Mouse (Mus musculus) heart, adult 2 months (tissue): ENCODE measurements at regions not wholly inside any gene's neighbourhood (a gene's known extent, or its start where the extent isn't known, plus 50 kb on each side); places are given as distances from the start of the nearest gene placed in this dataset.

ENCODE experiments used
- DNase-seq, 2 experiments: peaks; one replicate each; pipeline ENCODE4 v3.0.0; 2021
- H3K27ac ChIP-seq: fragments of 200-600 bp; 2 replicates; pipeline ENCODE4 v1.8.1; 2022
- H3K27me3 ChIP-seq: fragments of 200-500 bp; 2 replicates; pipeline ENCODE4 v1.6.1; 2012; ENCODE audit warnings: mild to moderate bottlenecking, low read length, inconsistent platforms, mixed read lengths; ENCODE audit not compliant: control insufficient read depth, insufficient read depth
- H3K36me3 ChIP-seq: fragments of 200-500 bp; 2 replicates; pipeline ENCODE4 v1.6.1; 2012; ENCODE audit warnings: low read length, inconsistent platforms; ENCODE audit not compliant: control insufficient read depth, insufficient read depth
- H3K4me1 ChIP-seq: fragments of 200-500 bp; 2 replicates; pipeline ENCODE4 v1.6.1; 2011; ENCODE audit warnings: low read length; ENCODE audit not compliant: control insufficient read depth, insufficient read depth
- H3K4me3 ChIP-seq: fragments of 200-600 bp; 2 replicates; pipeline ENCODE4 v1.8.1; 2022
- H3K79me2 ChIP-seq: fragments of 200-500 bp; replicated peaks from 2 replicates; pipeline ENCODE4 v1.6.1; 2012; ENCODE audit warnings: mild to moderate bottlenecking, inconsistent platforms, low read length, moderate library complexity, mixed read lengths; ENCODE audit not compliant: control insufficient read depth, insufficient read depth
- H3K9ac ChIP-seq: fragments of 200-500 bp; 2 replicates; pipeline ENCODE4 v1.6.1; 2012; ENCODE audit warnings: low read depth, mild to moderate bottlenecking, control low read depth, inconsistent platforms, low read length, mixed read lengths
- CTCF ChIP-seq: fragments of 200-600 bp; IDR thresholded peaks from 2 replicates; pipeline ENCODE4 v1.8.1; 2022; ENCODE audit warnings: antibody characterized with exemption, mild to moderate bottlenecking, moderate library complexity
- EP300 ChIP-seq: fragments of 200-500 bp; IDR thresholded peaks from 2 replicates; pipeline ENCODE4 v1.6.1; 2011; ENCODE audit warnings: low read depth, low read length, control low read depth; ENCODE audit not compliant: insufficient read depth
- POLR2A ChIP-seq: fragments of 200-500 bp; IDR thresholded peaks from 2 replicates; pipeline ENCODE4 v1.6.1; 2011; ENCODE audit warnings: mild to moderate bottlenecking, low read depth, low read length, control low read depth; ENCODE audit not compliant: insufficient read depth
- WGBS: fragments of 180-500 bp; shearing (Covaris S2); methylation state at CpG from one replicate; pipeline ENCODE4 v1.1.7; 2018; 5-methylcytosine and 5-hydroxymethylcytosine counted together
- intact Hi-C: fragments of 180-260 bp; cut with DNase I; formaldehyde crosslinking; loops from one replicate; pipeline ENCODE4 v1.15.1; 2025
- microRNA-seq, 2 experiments: library from miRNA; unstranded; fragments of <30 nt; microRNA quantifications; one replicate each; pipeline ENCODE4 v1.2.0; 2021

- Histone ChIP-seq H3K4me3 (no peak overlapping the region), H3K27ac (no peak overlapping the region), H3K9ac (no peak overlapping the region), H3K36me3 (no peaks in the 10 kb centered on the region), H3K4me1 (no peaks in the 10 kb centered on the region), H3K27me3 (no peaks in the 10 kb centered on the region), H3K79me2 (no peaks in the 10 kb centered on the region)
- 73% methylated on average over 6 of the region's 6 CpGs for WGBS
- no peak for TF ChIP-seq CTCF
- TF ChIP-seq POLR2A: no peak
- no peak for TF ChIP-seq EP300
- DNase-seq: no peak
- intact Hi-C loops: no loop called here
These were observed 151.0 kb downstream of the Calcrl start for GRCm38 (mm10) chr2:84274038-84274724.

GRCm38 (mm10) chr2:84277181-84277580, 148.0 kb downstream of the Calcrl start:
- no peak for DNase-seq
- 88% methylated on average over 1 of the region's 1 CpGs for whole genome bisulfite sequencing
- Histone ChIP-seq H3K4me1 (no peaks in the 10 kb centered on the region), H3K79me2 (no peaks in the 10 kb centered on the region), H3K4me3 (no peak overlapping the region), H3K27ac (no peak overlapping the region), H3K36me3 (no peaks in the 10 kb centered on the region), H3K27me3 (no peaks in the 10 kb centered on the region), H3K9ac (no peak overlapping the region)
- intact Hi-C loops: no loop called here
- TF ChIP-seq POLR2A: no peak
- TF ChIP-seq EP300: no peak

Small RNA genes lying in the stretch of these regions (microRNA-seq; reads per million reads assigned to microRNA genes)
- 0 reads per million in 2 experiments for gene Gm25972
